Mouse (Mus musculus) left cerebral cortex, postnatal 14 days (tissue): ENCODE data around the gene Ap1b1. TPM values are rescaled to one million over a fixed set of nuclear protein-coding genes. Genes with fewer than 3 reads are reported as not detected.

Experiments
- DNase-seq, 2 experiments: peaks; one replicate each; pipeline ENCODE4 v3.0.0; 2021 to 2022; ENCODE audit warnings: low spot score in 2 of 2, mixed read lengths in 1 of 2
- intact Hi-C: fragments of 180-260 bp; cut with DNase I; formaldehyde crosslinking; loops from one replicate; pipeline ENCODE4 v1.15.1; 2025
- microRNA-seq, 2 experiments: library from miRNA; unstranded; fragments of <30 nt; microRNA quantifications; one replicate each; pipeline ENCODE4 v1.2.0; 2022
- total RNA-seq, 2 experiments: library from RNA; stranded (reverse); gene quantifications; 2 replicates each; pipeline ENCODE4 v1.2.3; 2021

Gene Ap1b1
- total RNA-seq, 2 experiments from 2014 or later, result 138 to 142 TPM

DNA sequence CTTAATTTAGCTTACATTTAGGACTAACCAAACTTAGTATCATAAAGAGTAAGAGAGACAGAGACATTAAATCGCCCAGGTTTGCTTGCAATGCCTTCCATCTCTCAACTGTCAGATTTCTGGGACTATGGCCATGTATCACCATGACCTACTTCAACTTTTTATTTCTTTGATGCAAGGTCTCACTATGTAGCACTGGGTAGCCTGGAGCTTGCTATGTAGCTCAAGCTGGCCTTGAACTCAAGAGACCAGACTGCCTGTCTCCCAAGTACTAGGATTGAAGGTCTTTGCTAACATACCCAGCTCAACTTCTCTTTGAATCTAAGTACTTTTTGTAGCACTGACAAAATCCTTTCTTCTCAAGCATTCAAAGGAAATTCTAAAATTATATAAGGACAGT is 102.5 kb downstream of the Ap1b1 start:
- no peak for DNase-seq
- intact Hi-C loops, result loop anchor here (10.0 kb wide), 1 partner anchor 184 kb away; no protein-coding TSS in a partner anchor

GRCm38 (mm10) chr11:5091706-5092105 is 105.1 kb downstream of the Ap1b1 start:
- intact Hi-C loops, result no loop called here
- no peak for DNase-seq

Small RNAs within 50 kb of the gene (microRNA-seq; reads per million reads assigned to microRNA genes)
- gene Gm47296, result 0 reads per million in 2 experiments

Other genes with a start within 250 kb of the Ap1b1 start
- gene Cabp7, start 240.0 kb upstream of the Ap1b1 start, total RNA-seq, result 10 to 100 TPM in 1 of 2 experiments, 1 to 10 TPM in 1; 5.8 to 14.4 TPM
- gene Nf2, start 137.3 kb upstream of the Ap1b1 start, total RNA-seq, result 100 to 1,000 TPM; 100 to 104 TPM
- 10 to 100 TPM; 89.1 to 92.0 TPM for gene Nipsnap1, start 112.9 kb upstream of the Ap1b1 start, total RNA-seq
- 10 to 100 TPM; 35.8 to 38.3 TPM for gene Thoc5, start 91.5 kb upstream of the Ap1b1 start, total RNA-seq
- gene Nefh, start 38.8 kb upstream of the Ap1b1 start, total RNA-seq, result 10 to 100 TPM; 35.5 to 38.2 TPM
- gene Rasl10a, start 71.3 kb downstream of the Ap1b1 start, total RNA-seq, result 10 to 100 TPM; 61.7 to 63.2 TPM
- gene Gas2l1, start 78.5 kb downstream of the Ap1b1 start, total RNA-seq, result 10 to 100 TPM; 60.9 to 70.2 TPM
- 10 to 100 TPM; 21.7 to 24.6 TPM for gene Rhbdd3, start 112.1 kb downstream of the Ap1b1 start, total RNA-seq
- gene Ewsr1, start 112.4 kb downstream of the Ap1b1 start, total RNA-seq, result 100 to 1,000 TPM; 288 to 295 TPM
- gene Emid1, start 165.4 kb downstream of the Ap1b1 start, total RNA-seq, result 10 to 100 TPM; 27.6 to 32.5 TPM